Mouse (Mus musculus) embryonic facial prominence, embryonic 11.5 days (tissue): Measurements from ENCODE around the gene Vps16. TPM values are rescaled to one million over a fixed set of nuclear protein-coding genes. Genes with fewer than 3 reads are reported as not detected.

ENCODE experiments used
- ATAC-seq: fragments of 200-750 bp; cut with Nextera tagmentation; replicated peaks from 2 replicates; pipeline ENCODE4 v1.8.0; 2017; ENCODE audit warnings: low read depth; ENCODE audit not compliant: insufficient number of reproducible peaks, low FRiP score, low TSS enrichment
- DNase-seq: peaks from one replicate; pipeline ENCODE4 v3.0.0-alpha.2; 2015; ENCODE audit warnings: low spot score
- H3K27ac ChIP-seq: fragments of 300-500 bp; sonication (generic); replicated peaks from 2 replicates; pipeline ENCODE4 v1.5.1; 2014; ENCODE audit warnings: mild to moderate bottlenecking, low read depth, low read length, control low read depth
- H3K27me3 ChIP-seq: fragments of 300-500 bp; sonication (generic); 2 replicates; pipeline ENCODE4 v1.6.1; 2014; ENCODE audit warnings: mild to moderate bottlenecking, low read length, moderate library complexity, mixed read lengths; ENCODE audit not compliant: control insufficient read depth, insufficient read depth
- H3K36me3 ChIP-seq: fragments of 300-500 bp; sonication (generic); replicated peaks from 2 replicates; pipeline ENCODE4 v1.6.1; 2014; ENCODE audit warnings: low read depth, mild to moderate bottlenecking, low read length, moderate library complexity, mixed read lengths; ENCODE audit not compliant: control insufficient read depth, insufficient read depth
- H3K4me1 ChIP-seq: fragments of 300-500 bp; sonication (generic); 2 replicates; pipeline ENCODE4 v1.6.1; 2014; ENCODE audit warnings: low read length, mixed read lengths; ENCODE audit not compliant: control insufficient read depth, insufficient read depth
- H3K4me2 ChIP-seq: fragments of 300-500 bp; sonication (generic); 2 replicates; pipeline ENCODE4 v1.6.1; 2014; ENCODE audit warnings: low read depth, mild to moderate bottlenecking, control low read depth, low read length, moderate library complexity
- H3K4me3 ChIP-seq: fragments of 300-500 bp; sonication (generic); 2 replicates; pipeline ENCODE4 v1.5.1; 2014; ENCODE audit warnings: low read depth, low read length, control low read depth
- H3K9ac ChIP-seq: fragments of 300-500 bp; sonication (generic); replicated peaks from 2 replicates; pipeline ENCODE4 v1.6.1; 2014; ENCODE audit warnings: mild to moderate bottlenecking, control low read depth, low read length
- H3K9me3 ChIP-seq: fragments of 300-500 bp; sonication (generic); replicated peaks from 2 replicates; pipeline ENCODE4 v1.6.1; 2016; ENCODE audit warnings: mild to moderate bottlenecking, low read length, inconsistent platforms, mixed read lengths; ENCODE audit not compliant: control insufficient read depth
- WGBS: fragments of 180-500 bp; shearing (Covaris S2); extraction: QIAGEN DNeasy Blood & Tissue Kit; methylation state at CpG from one replicate; pipeline ENCODE4 v1.1.7; 2014; 5-methylcytosine and 5-hydroxymethylcytosine counted together
- polyA plus RNA-seq: library from polyadenylated mRNA; unstranded; fragments of >200 nt; fragmentation: Nextera tagmentation; extraction: Ambion mirVana; gene quantifications from 2 replicates; pipeline ENCODE4 v1.2.1, GENCODE M21; 2014

Gene Vps16
- polyA plus RNA-seq, 1 experiment from 2014 or later = 81.9 TPM

GRCm38 (mm10) chr2:130430484-130430883 is 6.3 kb downstream of the Vps16 start:
- Histone ChIP-seq H3K9me3 (no peaks in the 10 kb centered on the region), H3K4me2 (no peak overlapping the region), H3K36me3 (no peaks in the 10 kb centered on the region; the same call in 1 of the 2 replicates), H3K27me3 (no peaks in the 10 kb centered on the region), H3K4me1 (no peaks in the 10 kb centered on the region), H3K9ac (no peak overlapping the region), H3K27ac (no peak overlapping the region), H3K4me3 (no peak overlapping the region)
- 84% methylated on average over 3 of the region's 3 CpGs for WGBS
- DNase-seq (no peak), ATAC-seq (no peak)

DNA sequence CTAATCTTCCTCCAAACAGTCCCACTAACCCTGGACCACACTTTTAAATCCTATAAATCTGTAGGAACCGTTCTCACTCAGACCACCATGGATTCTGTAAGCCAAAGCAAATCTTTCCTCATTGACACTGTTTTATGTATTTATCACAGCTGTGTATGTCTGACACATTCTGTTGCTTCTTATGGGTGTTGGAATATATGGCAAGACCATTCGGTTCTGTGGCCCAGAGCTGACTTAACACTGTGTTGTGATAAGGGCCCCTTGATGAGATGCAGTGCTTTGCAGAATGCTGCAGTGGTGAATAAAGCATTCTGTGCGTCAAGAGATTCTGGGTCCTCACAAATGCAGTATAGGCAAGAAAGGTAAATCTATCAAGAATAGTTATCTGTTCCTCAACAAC is 8.0 kb downstream of the Vps16 start:
- Histone ChIP-seq H3K27ac (no peak overlapping the region), H3K27me3 (no peaks in the 10 kb centered on the region), H3K4me2 (no peak overlapping the region), H3K9ac (no peak overlapping the region), H3K4me1 (no peaks in the 10 kb centered on the region), H3K9me3 (no peaks in the 10 kb centered on the region), H3K36me3 (no peaks in the 10 kb centered on the region; the same call in 1 of the 2 replicates), H3K4me3 (no peak overlapping the region)
- WGBS = 90% methylated on average over 3 of the region's 3 CpGs
- DNase-seq = no peak
- ATAC-seq = no peak

DNA sequence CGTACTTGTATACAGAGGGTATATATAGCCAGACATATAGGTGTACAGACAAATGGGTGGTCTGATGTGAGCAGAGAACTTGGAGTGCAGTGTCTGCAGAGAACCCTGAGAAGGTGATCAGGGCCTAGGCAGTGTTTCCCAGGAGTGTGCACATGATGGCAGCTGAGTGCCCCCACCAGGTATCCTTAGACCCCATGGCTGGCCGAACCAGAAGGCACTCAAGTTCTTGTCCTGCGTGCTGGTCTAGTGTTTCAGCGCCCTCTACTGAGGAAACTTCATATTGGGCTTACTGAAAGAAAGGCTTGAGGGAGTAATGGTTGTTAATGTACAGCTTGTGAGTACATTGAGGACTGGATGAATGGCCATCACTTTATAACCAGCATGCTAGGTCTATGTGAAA is 9.0 kb downstream of the Vps16 start:
- Histone ChIP-seq H3K4me1 (no peaks in the 10 kb centered on the region), H3K9ac (no peak overlapping the region), H3K9me3 (no peaks in the 10 kb centered on the region), H3K27ac (no peak overlapping the region), H3K4me2 (no peak overlapping the region), H3K36me3 (no peaks in the 10 kb centered on the region; the same call in 1 of the 2 replicates), H3K4me3 (no peak overlapping the region), H3K27me3 (no peaks in the 10 kb centered on the region)
- WGBS = 26% methylated on average over 4 of the region's 4 CpGs
- DNase-seq (peak; percentile 79), ATAC-seq (no peak)

DNA sequence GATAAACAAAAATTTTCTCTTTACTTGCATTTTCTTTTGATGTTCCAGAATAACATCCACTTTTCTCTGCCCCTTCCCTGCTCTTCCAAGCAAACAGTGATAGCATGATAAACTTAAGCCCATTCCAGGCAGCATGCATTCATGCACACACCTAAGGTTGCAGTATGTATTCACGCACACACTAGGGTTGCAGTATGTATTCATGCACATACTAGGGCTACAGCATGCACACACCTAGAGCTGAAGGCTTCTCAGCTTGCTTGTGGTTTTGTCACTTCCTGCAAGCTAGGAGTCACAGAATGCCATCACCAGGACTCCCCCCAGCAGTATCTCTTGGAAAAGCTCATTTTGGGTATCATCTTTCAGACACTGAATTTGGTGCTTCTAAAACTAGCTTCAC is 12.6 kb downstream of the Vps16 start:
- DNase-seq (no peak), ATAC-seq (no peak)
- peaks cover 8% of the 10 kb centered on the region for H3K36me3 ChIP-seq
- H3K4me3 ChIP-seq = no peak overlapping the region
- H3K27me3 ChIP-seq = no peaks in the 10 kb centered on the region
- no peaks in the 10 kb centered on the region for H3K9me3 ChIP-seq
- WGBS = 96% methylated on average over 1 of the region's 1 CpGs
- H3K4me1 ChIP-seq = no peaks in the 10 kb centered on the region
- no peak overlapping the region for H3K9ac ChIP-seq
- H3K27ac ChIP-seq = no peak overlapping the region
- no peak overlapping the region for H3K4me2 ChIP-seq

- Histone ChIP-seq H3K4me3 (no peak overlapping the region), H3K36me3 (peaks cover 14% of the 10 kb centered on the region), H3K27me3 (no peaks in the 10 kb centered on the region), H3K9ac (no peak overlapping the region), H3K4me2 (no peak overlapping the region), H3K9me3 (no peaks in the 10 kb centered on the region), H3K4me1 (no peaks in the 10 kb centered on the region), H3K27ac (no peak overlapping the region)
- ATAC-seq (no peak), DNase-seq (no peak)
- WGBS = 86% methylated on average over 3 of the region's 3 CpGs
Observed at GRCm38 (mm10) chr2:130438861-130439260, 14.7 kb downstream of the Vps16 start.

- 88% methylated on average over 4 of the region's 4 CpGs for WGBS
- Histone ChIP-seq H3K36me3 (peaks cover 17% of the 10 kb centered on the region), H3K4me3 (no peak overlapping the region), H3K27ac (no peak overlapping the region), H3K27me3 (no peaks in the 10 kb centered on the region), H3K9me3 (no peaks in the 10 kb centered on the region), H3K4me2 (no peak overlapping the region), H3K4me1 (no peaks in the 10 kb centered on the region), H3K9ac (no peak overlapping the region)
- DNase-seq (no peak), ATAC-seq (no peak)
Observed at GRCm38 (mm10) chr2:130439840-130440480, 15.8 kb downstream of the Vps16 start.

GRCm38 (mm10) chr2:130442162-130442561 is 18.0 kb downstream of the Vps16 start:
- Histone ChIP-seq H3K9ac (no peak overlapping the region), H3K4me3 (no peak overlapping the region), H3K27me3 (no peaks in the 10 kb centered on the region), H3K36me3 (peaks cover 17% of the 10 kb centered on the region), H3K4me1 (no peaks in the 10 kb centered on the region), H3K27ac (no peak overlapping the region), H3K4me2 (no peak overlapping the region), H3K9me3 (no peaks in the 10 kb centered on the region)
- ATAC-seq (no peak), DNase-seq (no peak)
- WGBS = 85% methylated on average over 10 of the region's 10 CpGs

GRCm38 (mm10) chr2:130448449-130448848 is 24.3 kb downstream of the Vps16 start:
- no peak overlapping the region for H3K27ac ChIP-seq
- ATAC-seq (no peak), DNase-seq (no peak)
- H3K4me3 ChIP-seq = no peak overlapping the region
- peaks cover 3% of the 10 kb centered on the region; the same call in 1 of the 2 replicates for H3K36me3 ChIP-seq
- H3K9ac ChIP-seq = no peak overlapping the region
- H3K9me3 ChIP-seq = no peaks in the 10 kb centered on the region
- no peak overlapping the region for H3K4me2 ChIP-seq
- no peaks in the 10 kb centered on the region for H3K27me3 ChIP-seq
- no peaks in the 10 kb centered on the region for H3K4me1 ChIP-seq
